Mouse (Mus musculus): ENCODE results near the gene Gm7951. TPM values are rescaled to one million over a fixed set of nuclear protein-coding genes. Genes with fewer than 3 reads are reported as not detected.
"Not testable (repeated sequence)": the region's sequence is repeated elsewhere in the genome, so short reads cannot be mapped to it uniquely, and the experiment has no call there.

Gene Gm7951
- not detected in 2 replicates for polyA plus RNA-seq (2014; fragmentation: Nextera tagmentation; extraction: Ambion mirVana)

- H3K4me2 ChIP-seq; H3K4me3 ChIP-seq (ENCODE audit: low read depth, low read length); H3K27me3 ChIP-seq (ENCODE audit: control insufficient read depth, insufficient read depth, low read length); DNase-seq (ENCODE audit: low spot score, missing footprints); H3K9me3 ChIP-seq (ENCODE audit: control insufficient read depth, low read length); H3K36me3 ChIP-seq (ENCODE audit: control insufficient read depth, insufficient read depth, low read length); ATAC-seq (ENCODE audit: low FRiP score); H3K4me1 ChIP-seq (ENCODE audit: control insufficient read depth, insufficient read depth, low read length); H3K27ac ChIP-seq (ENCODE audit: low read depth, low read length); H3K9ac ChIP-seq (ENCODE audit: low read length): not testable (repeated sequence)
- WGBS, result no CpG with 5 or more reads among the region's 2 CpGs
Observed at GRCm38 (mm10) chr14:42117269-42117668, at the start of gene Gm7951. TSS of gene Gm7951 (minus strand) at chr14:42117369.

- 79% methylated on average over 2 of the region's 2 CpGs for WGBS
- DNase-seq (ENCODE audit: low spot score, missing footprints); H3K4me2 ChIP-seq; H3K27ac ChIP-seq (ENCODE audit: low read depth, low read length); H3K36me3 ChIP-seq (ENCODE audit: control insufficient read depth, insufficient read depth, low read length); H3K9me3 ChIP-seq (ENCODE audit: control insufficient read depth, low read length); ATAC-seq (ENCODE audit: low FRiP score); H3K4me3 ChIP-seq (ENCODE audit: low read depth, low read length); H3K4me1 ChIP-seq (ENCODE audit: control insufficient read depth, insufficient read depth, low read length); H3K9ac ChIP-seq (ENCODE audit: low read length); H3K27me3 ChIP-seq (ENCODE audit: control insufficient read depth, insufficient read depth, low read length): not testable (repeated sequence)
Observed at GRCm38 (mm10) chr14:42162522-42162921, 45.4 kb upstream of the Gm7951 start, which contains the start of gene Gm17027. TSS of gene Gm17027 (minus strand) at chr14:42162622.

- not testable (repeated sequence) for H3K9ac ChIP-seq (ENCODE audit: low read length); H3K4me3 ChIP-seq (ENCODE audit: low read depth, low read length); ATAC-seq (ENCODE audit: low FRiP score); DNase-seq (ENCODE audit: low spot score, missing footprints); H3K27ac ChIP-seq (ENCODE audit: low read depth, low read length); H3K4me1 ChIP-seq (ENCODE audit: control insufficient read depth, insufficient read depth, low read length); H3K27me3 ChIP-seq (ENCODE audit: control insufficient read depth, insufficient read depth, low read length); H3K9me3 ChIP-seq (ENCODE audit: control insufficient read depth, low read length); H3K36me3 ChIP-seq (ENCODE audit: control insufficient read depth, insufficient read depth, low read length); H3K4me2 ChIP-seq
- WGBS, result 80% methylated on average over 6 of the region's 8 CpGs
Observed at GRCm38 (mm10) chr14:42134571-42134970, 17.4 kb upstream of the Gm7951 start.

- H3K9ac ChIP-seq (ENCODE audit: low read length); H3K27ac ChIP-seq (ENCODE audit: low read depth, low read length); H3K4me3 ChIP-seq (ENCODE audit: low read depth, low read length); DNase-seq (ENCODE audit: low spot score, missing footprints); H3K9me3 ChIP-seq (ENCODE audit: control insufficient read depth, low read length); H3K27me3 ChIP-seq (ENCODE audit: control insufficient read depth, insufficient read depth, low read length); H3K4me2 ChIP-seq; H3K4me1 ChIP-seq (ENCODE audit: control insufficient read depth, insufficient read depth, low read length); ATAC-seq (ENCODE audit: low FRiP score); H3K36me3 ChIP-seq (ENCODE audit: control insufficient read depth, insufficient read depth, low read length): not testable (repeated sequence)
- 43% methylated on average over 9 of the region's 14 CpGs for WGBS
Observed at GRCm38 (mm10) chr14:42133806-42134205, 16.6 kb upstream of the Gm7951 start.

Other genes starting within 250 kb of the Gm7951 start
- gene Gm7980, start 210.1 kb downstream of the Gm7951 start, polyA plus RNA-seq (2014; fragmentation: Nextera tagmentation; extraction: Ambion mirVana), result not detected in 2 replicates
- not detected in 2 replicates for gene 1700049E17Rik1, start 192.4 kb downstream of the Gm7951 start, polyA plus RNA-seq (2014; fragmentation: Nextera tagmentation; extraction: Ambion mirVana)
- gene 1700024B05Rik, start 173.4 kb downstream of the Gm7951 start, polyA plus RNA-seq (2014; fragmentation: Nextera tagmentation; extraction: Ambion mirVana), result not detected in 2 replicates
- not detected in 2 replicates for gene Gm6401, start 149.4 kb downstream of the Gm7951 start, polyA plus RNA-seq (2014; fragmentation: Nextera tagmentation; extraction: Ambion mirVana)
- not detected in 2 replicates for gene Gm3543, start 134.0 kb downstream of the Gm7951 start, polyA plus RNA-seq (2014; fragmentation: Nextera tagmentation; extraction: Ambion mirVana)
- gene Gm17027, start 45.3 kb upstream of the Gm7951 start, polyA plus RNA-seq (2014; fragmentation: Nextera tagmentation; extraction: Ambion mirVana), result not detected in 2 replicates
- not detected in 2 replicates for gene Gm3573, start 73.4 kb upstream of the Gm7951 start, polyA plus RNA-seq (2014; fragmentation: Nextera tagmentation; extraction: Ambion mirVana)
- gene Gm17026, start 142.7 kb upstream of the Gm7951 start, polyA plus RNA-seq (2014; fragmentation: Nextera tagmentation; extraction: Ambion mirVana), result not detected in 2 replicates
- not detected in 2 replicates for gene Gm9611, start 180.0 kb upstream of the Gm7951 start, polyA plus RNA-seq (2014; fragmentation: Nextera tagmentation; extraction: Ambion mirVana)
- gene Gm7995, start 192.8 kb upstream of the Gm7951 start, polyA plus RNA-seq (2014; fragmentation: Nextera tagmentation; extraction: Ambion mirVana), result not detected in 2 replicates